Mouse (Mus musculus) embryonic facial prominence, embryonic 14.5 days (tissue): ENCODE measurements around the gene Olfr1415. TPM values are rescaled to one million over a fixed set of nuclear protein-coding genes. Genes with fewer than 3 reads are reported as not detected.
A peak's percentile ranks its signal among the peaks of the same experiment; 100 is the strongest.

Source experiments
- ATAC-seq: fragments of 200-750 bp; cut with Nextera tagmentation; 2 replicates; pipeline ENCODE4 v1.8.0; 2017; ENCODE audit warnings: low read depth, moderate number of reproducible peaks, moderate TSS enrichment
- DNase-seq: peaks from one replicate; pipeline ENCODE4 v3.0.0-alpha.2; 2015; ENCODE audit warnings: low spot score
- H3K27ac ChIP-seq: fragments of 300-500 bp; sonication (generic); replicated peaks from 2 replicates; pipeline ENCODE4 v1.5.1; 2014; ENCODE audit warnings: low read depth, mild to moderate bottlenecking, low read length, moderate library complexity
- H3K27me3 ChIP-seq: fragments of 300-500 bp; sonication (generic); replicated peaks from 2 replicates; pipeline ENCODE4 v1.6.1; 2014; ENCODE audit warnings: low read length; ENCODE audit not compliant: control insufficient read depth, insufficient read depth
- H3K36me3 ChIP-seq: fragments of 300-500 bp; sonication (generic); 2 replicates; pipeline ENCODE4 v1.6.1; 2014; ENCODE audit warnings: low read length, mixed read lengths; ENCODE audit not compliant: control insufficient read depth, insufficient read depth
- H3K4me1 ChIP-seq: fragments of 300-500 bp; sonication (generic); 2 replicates; pipeline ENCODE4 v1.6.1; 2014; ENCODE audit warnings: antibody characterized with exemption, low read length; ENCODE audit not compliant: control insufficient read depth, insufficient read depth
- H3K4me2 ChIP-seq: fragments of 300-500 bp; sonication (generic); 2 replicates; pipeline ENCODE4 v1.6.1; 2014; ENCODE audit warnings: low read depth, mild to moderate bottlenecking, low read length, moderate library complexity, mixed read lengths
- H3K4me3 ChIP-seq: fragments of 300-500 bp; sonication (generic); 2 replicates; pipeline ENCODE4 v1.5.1; 2014; ENCODE audit warnings: low read depth, mild to moderate bottlenecking, low read length
- H3K9ac ChIP-seq: fragments of 300-500 bp; sonication (generic); 2 replicates; pipeline ENCODE4 v1.6.1; 2014; ENCODE audit warnings: low read depth, mild to moderate bottlenecking, low read length, moderate library complexity, mixed read lengths
- H3K9me3 ChIP-seq: fragments of 300-500 bp; sonication (generic); 2 replicates; pipeline ENCODE4 v1.6.1; 2016; ENCODE audit warnings: low read length; ENCODE audit not compliant: control insufficient read depth
- WGBS: fragments of 180-500 bp; shearing (Covaris S2); extraction: QIAGEN DNeasy Blood & Tissue Kit; methylation state at CpG from one replicate; pipeline ENCODE4 v1.1.7; 2014; 5-methylcytosine and 5-hydroxymethylcytosine counted together
- microRNA-seq: library from miRNA; unstranded; fragments of <30 nt; microRNA quantifications from one replicate; pipeline ENCODE4, GENCODE M21; 2016; ENCODE audit warnings: borderline number of aligned reads
- polyA plus RNA-seq: library from polyadenylated mRNA; unstranded; fragments of >200 nt; fragmentation: Nextera tagmentation; extraction: Ambion mirVana; gene quantifications from 2 replicates; pipeline ENCODE4 v1.2.1, GENCODE M21; 2014

Olfr1415 gene
- polyA plus RNA-seq, 1 experiment from 2014 or later: not detected

GRCm38 (mm10) chr1:92441453-92442063, 54.3 kb downstream of the Olfr1415 start:
- Histone ChIP-seq H3K27ac (no peak overlapping the region), H3K9me3 (no peaks in the 10 kb centered on the region), H3K4me1 (peaks cover 8% of the 10 kb centered on the region), H3K36me3 (peaks cover 80% of the 10 kb centered on the region), H3K27me3 (no peaks in the 10 kb centered on the region), H3K4me3 (no peak overlapping the region), H3K4me2 (no peak overlapping the region), H3K9ac (no peak overlapping the region)
- DNase-seq: no peak
- ATAC-seq: no peak
- WGBS: 71% methylated on average over 6 of the region's 6 CpGs

DNA sequence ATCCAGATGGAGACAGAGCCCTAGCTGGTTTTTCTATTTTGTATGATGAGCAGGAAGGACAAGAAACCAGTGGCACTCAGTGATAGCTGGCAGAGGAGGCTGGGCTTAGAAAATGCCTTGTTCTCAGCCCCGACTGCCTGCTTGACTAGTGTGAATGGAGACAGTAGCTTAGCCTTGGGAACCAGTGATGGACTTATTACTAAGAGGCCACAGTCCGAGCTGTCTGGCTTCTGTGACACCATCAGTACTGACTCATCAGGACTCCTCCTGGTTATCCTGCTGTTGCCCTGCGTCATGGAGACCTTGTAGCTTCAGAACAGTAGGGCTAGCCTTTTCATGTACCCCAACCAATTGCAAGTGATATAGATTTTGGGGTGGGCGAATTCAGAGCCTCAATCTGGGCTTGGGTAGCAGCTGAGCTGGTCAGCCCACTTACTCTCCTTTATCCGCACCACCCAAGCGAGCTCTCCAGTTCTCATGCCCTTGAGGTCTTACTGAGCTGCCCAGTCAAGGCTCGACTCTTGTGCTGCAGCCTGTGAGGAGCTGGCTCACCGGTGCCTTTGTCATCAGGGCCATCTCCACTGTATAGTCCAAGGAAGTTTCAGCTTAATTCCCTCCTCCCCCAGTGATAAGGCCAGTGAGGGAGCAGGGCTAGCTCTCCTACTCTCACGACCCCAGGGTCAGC, 55.7 kb downstream of the Olfr1415 start:
- DNase-seq (no peak), ATAC-seq (no peak)
- Histone ChIP-seq H3K4me1 (peaks cover 8% of the 10 kb centered on the region), H3K27ac (no peak overlapping the region), H3K9me3 (no peaks in the 10 kb centered on the region), H3K9ac (no peak overlapping the region), H3K4me2 (no peak overlapping the region), H3K36me3 (peaks cover 71% of the 10 kb centered on the region), H3K27me3 (no peaks in the 10 kb centered on the region), H3K4me3 (no peak overlapping the region)
- 91% methylated on average over 9 of the region's 9 CpGs for WGBS

Small RNA genes lying within 50 kb of the gene (microRNA-seq; reads per million reads assigned to microRNA genes)
- 1.8 reads per million, percentile 5 among the genes with 10 or more reads in this experiment for gene Mir6900

Other genes with a start within 250 kb of the Olfr1415 start
- gene Ndufa10, start 22.2 kb downstream of the Olfr1415 start, polyA plus RNA-seq: 256 and 284 TPM in 2 replicates
- gene Olfr1416, start 11.0 kb downstream of the Olfr1415 start, polyA plus RNA-seq: 0.03 TPM in 1 of 2 replicates, not detected in the other
- gene Olfr1414, start 22.6 kb upstream of the Olfr1415 start, polyA plus RNA-seq: 0.11 and 0.12 TPM in 2 replicates
- gene Olfr1413, start 75.2 kb upstream of the Olfr1415 start, polyA plus RNA-seq: not detected in 2 replicates
- not detected in 2 replicates for gene Olfr1412, start 89.7 kb upstream of the Olfr1415 start, polyA plus RNA-seq
- not detected in 2 replicates for gene Olfr1411, start 98.3 kb upstream of the Olfr1415 start, polyA plus RNA-seq
- not detected in 2 replicates for gene Olfr1410, start 109.7 kb upstream of the Olfr1415 start, polyA plus RNA-seq
- 0.07 TPM in 1 of 2 replicates, not detected in the other for gene Olfr12, start 121.7 kb upstream of the Olfr1415 start, polyA plus RNA-seq
- 425 and 478 TPM in 2 replicates for gene Cops9, start 145.9 kb upstream of the Olfr1415 start, polyA plus RNA-seq
- gene Otos, start 152.7 kb upstream of the Olfr1415 start, polyA plus RNA-seq: 0.12 and 0.51 TPM in 2 replicates